Mouse (Mus musculus) limb, embryonic 12.5 days (tissue): ENCODE results near the gene Abl1. TPM values are rescaled to one million over a fixed set of nuclear protein-coding genes. Genes with fewer than 3 reads are reported as not detected.
"Not testable (repeated sequence)": the region's sequence is repeated elsewhere in the genome, so short reads cannot be mapped to it uniquely, and the experiment has no call there.

Experiments
- ATAC-seq: fragments of 200-750 bp; cut with Nextera tagmentation; 2 replicates; pipeline ENCODE4 v1.8.0; 2017; ENCODE audit warnings: low read depth, moderate TSS enrichment; ENCODE audit not compliant: insufficient number of reproducible peaks, insufficient read depth, low FRiP score, low TSS enrichment
- H3K27ac ChIP-seq: fragments of 300-500 bp; sonication (generic); 2 replicates; pipeline ENCODE4 v1.5.1; 2016; ENCODE audit warnings: mild to moderate bottlenecking, moderate library complexity
- H3K27me3 ChIP-seq: fragments of 300-500 bp; sonication (generic); 2 replicates; pipeline ENCODE4 v1.6.1; 2016; ENCODE audit warnings: mild to moderate bottlenecking, moderate library complexity
- H3K36me3 ChIP-seq: fragments of 300-500 bp; sonication (generic); 2 replicates; pipeline ENCODE4 v1.6.1; 2016; ENCODE audit warnings: mild to moderate bottlenecking, moderate library complexity
- H3K4me1 ChIP-seq: fragments of 300-500 bp; sonication (generic); replicated peaks from 2 replicates; pipeline ENCODE4 v1.6.1; 2016
- H3K4me2 ChIP-seq: fragments of 300-500 bp; sonication (generic); 2 replicates; pipeline ENCODE4 v1.6.1; 2016; ENCODE audit warnings: mild to moderate bottlenecking, moderate library complexity
- H3K4me3 ChIP-seq: fragments of 300-500 bp; sonication (generic); replicated peaks from 2 replicates; pipeline ENCODE4 v1.5.1; 2016; ENCODE audit warnings: mild to moderate bottlenecking
- H3K9ac ChIP-seq: fragments of 300-500 bp; sonication (generic); replicated peaks from 2 replicates; pipeline ENCODE4 v1.6.1; 2016; ENCODE audit warnings: mild to moderate bottlenecking, moderate library complexity
- H3K9me3 ChIP-seq: fragments of 300-500 bp; sonication (generic); 2 replicates; pipeline ENCODE4 v1.6.1; 2016; ENCODE audit warnings: mild to moderate bottlenecking, moderate library complexity
- WGBS: fragments of 180-500 bp; shearing (Covaris S2); methylation state at CpG from one replicate; pipeline ENCODE4 v1.1.7; 2016; 5-methylcytosine and 5-hydroxymethylcytosine counted together
- polyA plus RNA-seq: library from polyadenylated mRNA; unstranded; fragments of >200 nt; fragmentation: Nextera tagmentation; extraction: Ambion mirVana; gene quantifications from 2 replicates; pipeline ENCODE4 v1.2.1, GENCODE M21; 2016

Gene Abl1
- polyA plus RNA-seq, 1 experiment from 2014 or later, result 63.0 TPM

GRCm38 (mm10) chr2:31656374-31656773, 31.8 kb upstream of the Abl1 start:
- H3K4me2 ChIP-seq, result no peak overlapping the region
- peaks cover 81% of the 10 kb centered on the region for H3K27me3 ChIP-seq
- H3K4me3 ChIP-seq, result no peak overlapping the region
- ATAC-seq, result no peak
- peaks cover 12% of the 10 kb centered on the region for H3K4me1 ChIP-seq
- 82% methylated on average over 7 of the region's 7 CpGs for WGBS
- no peak overlapping the region for H3K9ac ChIP-seq
- H3K27ac ChIP-seq, result no peak overlapping the region
- H3K9me3 ChIP-seq, result peaks cover 8% of the 10 kb centered on the region
- H3K36me3 ChIP-seq, result no peaks in the 10 kb centered on the region

DNA sequence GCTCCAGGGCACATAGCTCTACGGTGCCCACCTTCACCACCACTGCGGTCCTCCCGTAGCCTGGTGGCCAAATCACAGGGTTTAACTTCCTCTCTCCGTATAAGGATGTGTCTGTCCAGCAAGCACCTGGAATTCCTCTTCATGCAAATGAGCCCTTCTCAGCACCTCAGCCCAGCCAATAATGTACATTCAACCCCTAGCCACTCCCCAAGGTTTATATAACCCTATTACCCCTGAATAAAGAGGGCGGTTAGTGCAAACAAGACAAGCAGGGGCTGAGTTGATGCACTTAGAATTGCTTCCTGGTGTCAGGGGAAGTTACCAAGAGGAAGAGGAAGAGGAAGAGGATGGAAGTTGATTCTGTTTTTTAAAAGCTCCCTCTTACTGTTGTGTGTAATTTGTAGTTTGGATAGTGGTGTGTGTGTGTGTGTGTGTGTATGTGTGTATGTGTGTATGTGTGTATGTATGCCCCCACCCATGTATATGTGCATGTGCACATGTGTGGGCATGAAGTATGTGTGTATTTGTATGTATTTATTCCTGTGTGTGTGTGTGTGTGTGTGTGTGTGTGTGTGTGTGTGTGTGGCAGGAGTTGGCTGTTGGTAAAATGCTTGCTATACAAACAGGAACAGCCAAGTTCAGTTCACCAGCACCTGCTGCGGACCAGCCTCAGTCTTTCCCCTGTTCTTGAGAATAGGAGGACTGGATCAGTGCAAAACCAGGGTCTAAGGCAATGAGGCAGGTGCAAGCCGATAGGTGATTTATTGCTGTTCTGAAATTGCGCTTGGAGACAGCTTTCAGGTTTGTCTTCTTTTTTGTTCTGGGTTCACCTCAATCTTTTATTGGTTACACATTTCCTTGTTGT, 25.0 kb upstream of the Abl1 start:
- Histone ChIP-seq H3K27me3 (peaks cover 47% of the 10 kb centered on the region), H3K9ac (no peak overlapping the region), H3K4me1 (no peaks in the 10 kb centered on the region), H3K9me3 (peaks cover 8% of the 10 kb centered on the region), H3K36me3 (no peaks in the 10 kb centered on the region), H3K4me3 (no peak overlapping the region), H3K4me2 (no peak overlapping the region), H3K27ac (no peak overlapping the region)
- ATAC-seq, result no peak
- WGBS, result 58% methylated on average over 8 of the region's 8 CpGs

DNA sequence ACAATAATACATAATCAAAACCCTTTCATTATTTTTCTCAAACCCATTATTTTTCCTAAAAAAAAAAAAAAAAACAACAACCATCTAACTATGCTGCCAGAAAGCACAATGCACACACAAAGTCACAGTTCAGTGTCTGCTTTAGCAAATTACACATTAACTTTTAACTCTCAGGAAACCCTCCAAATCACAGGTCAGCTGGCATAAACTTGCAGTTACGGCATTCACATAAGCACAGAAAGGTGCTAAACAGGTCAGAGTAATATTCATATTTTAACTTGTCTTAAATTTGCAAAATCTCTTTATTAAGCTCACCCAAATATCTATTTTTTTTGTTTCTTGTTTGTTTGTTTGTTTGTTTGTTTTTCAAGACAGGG, 24.4 kb upstream of the Abl1 start:
- Histone ChIP-seq H3K9ac (no peak overlapping the region), H3K9me3 (peaks cover 7% of the 10 kb centered on the region), H3K36me3 (no peaks in the 10 kb centered on the region), H3K27me3 (peaks cover 41% of the 10 kb centered on the region), H3K27ac (no peak overlapping the region), H3K4me1 (no peaks in the 10 kb centered on the region), H3K4me3 (no peak overlapping the region), H3K4me2 (no peak overlapping the region)
- WGBS, result 82% methylated on average over 1 of the region's 1 CpGs
- no peak for ATAC-seq

GRCm38 (mm10) chr2:31667332-31667731, 20.8 kb upstream of the Abl1 start:
- peaks cover 4% of the 10 kb centered on the region; the same call in 1 of the 2 replicates for H3K36me3 ChIP-seq
- H3K27ac ChIP-seq, result no peak overlapping the region
- no peak overlapping the region for H3K4me2 ChIP-seq
- H3K9me3 ChIP-seq, result no peaks in the 10 kb centered on the region
- no peak overlapping the region for H3K4me3 ChIP-seq
- peaks cover 10% of the 10 kb centered on the region for H3K4me1 ChIP-seq
- ATAC-seq, result no peak
- H3K27me3 ChIP-seq, result peaks cover 27% of the 10 kb centered on the region
- no peak overlapping the region for H3K9ac ChIP-seq
- 29% methylated on average over 4 of the region's 4 CpGs for WGBS

DNA sequence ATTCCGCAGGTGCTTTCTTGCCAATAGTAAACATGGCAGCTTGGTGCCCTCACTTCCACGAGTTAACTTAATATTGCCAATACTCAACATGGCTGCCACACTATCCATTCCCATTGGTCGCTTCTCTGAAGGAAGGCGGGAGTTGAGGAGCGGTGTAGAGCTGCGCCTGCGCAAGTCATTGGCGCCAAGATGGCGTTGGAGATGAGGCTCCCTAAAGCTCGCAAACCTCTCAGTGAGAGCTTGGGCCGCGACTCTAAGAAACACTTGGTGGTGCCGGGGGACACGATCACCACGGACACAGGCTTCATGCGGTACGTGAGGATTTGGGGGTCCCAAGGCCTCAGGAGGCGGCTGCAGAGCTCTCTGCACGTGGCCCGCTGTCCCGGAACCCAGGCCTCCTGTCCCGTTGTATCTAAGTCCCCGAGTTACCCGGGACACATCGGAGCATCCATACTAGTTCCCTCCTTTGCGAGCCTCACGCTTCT, 17.6 kb upstream of the Abl1 start, which contains the start of gene Exosc2:
Gene Exosc2 (plus strand): TSS at position 165 of the 485 bp plus-strand sequence.
- ATAC-seq, result peak; percentile 96
- peak within 1 kb of the TSS; percentile 82 for H3K27ac ChIP-seq
- no peaks in the 10 kb centered on the region for H3K9me3 ChIP-seq
- peak within 1 kb of the TSS; percentile 74 for H3K4me3 ChIP-seq
- H3K4me1 ChIP-seq, result peaks cover 15% of the 10 kb centered on the region
- peaks cover 36% of the 10 kb centered on the region for H3K36me3 ChIP-seq
- peaks cover 3% of the 10 kb centered on the region; the same call in 1 of the 2 replicates for H3K27me3 ChIP-seq
- H3K4me2 ChIP-seq, result peak within 1 kb of the TSS; percentile 79
- H3K9ac ChIP-seq, result peak within 1 kb of the TSS; percentile 83
- WGBS, result under 1% methylated on average over 27 of the region's 27 CpGs

- no peak overlapping the region for H3K4me3 ChIP-seq
- no peak overlapping the region for H3K9ac ChIP-seq
- no peak overlapping the region for H3K27ac ChIP-seq
- H3K4me2 ChIP-seq, result no peak overlapping the region
- H3K36me3 ChIP-seq, result peaks cover 80% of the 10 kb centered on the region
- H3K4me1 ChIP-seq, result no peaks in the 10 kb centered on the region
- H3K27me3 ChIP-seq, result no peaks in the 10 kb centered on the region
- ATAC-seq, result no peak
- H3K9me3 ChIP-seq, result no peaks in the 10 kb centered on the region
- 95% methylated on average over 6 of the region's 6 CpGs for WGBS
Observed at GRCm38 (mm10) chr2:31678641-31679040, 9.5 kb upstream of the Abl1 start.

DNA sequence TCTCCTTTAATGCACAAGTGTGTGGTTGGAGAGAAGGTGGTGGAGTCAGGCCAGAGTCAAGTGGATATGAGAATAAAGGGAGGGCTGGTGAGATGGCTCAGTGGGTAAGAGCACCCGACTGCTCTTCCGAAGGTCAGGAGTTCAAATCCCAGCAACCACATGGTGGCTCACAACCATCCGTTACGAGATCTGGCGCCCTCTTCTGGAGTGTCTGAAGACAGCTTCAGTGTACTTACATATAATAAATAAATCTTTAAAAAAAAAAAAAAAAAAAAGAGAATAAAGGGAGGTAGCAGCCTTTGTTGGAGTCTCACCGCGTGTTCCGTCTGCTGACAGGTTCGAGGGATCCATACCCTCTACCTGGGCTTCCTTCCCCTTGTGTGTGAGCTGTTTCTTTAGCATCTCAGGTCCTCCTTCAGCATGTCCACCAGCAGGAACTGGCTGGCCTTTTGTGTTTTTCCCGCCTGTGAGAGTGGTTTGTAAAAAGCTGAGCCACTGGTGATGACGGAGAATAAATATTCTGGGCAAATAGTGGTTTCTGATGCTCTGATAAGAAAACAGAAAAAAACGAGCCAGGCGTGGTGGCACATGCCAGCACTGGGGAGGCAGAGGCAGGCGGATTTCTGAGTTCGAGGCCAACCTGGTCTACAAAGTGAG, 7.0 kb upstream of the Abl1 start:
- not testable (repeated sequence) for H3K4me3 ChIP-seq, H3K9me3 ChIP-seq, H3K27ac ChIP-seq, H3K27me3 ChIP-seq, H3K4me1 ChIP-seq, H3K4me2 ChIP-seq, ATAC-seq, H3K9ac ChIP-seq
- 91% methylated on average over 15 of the region's 15 CpGs for WGBS
- H3K36me3 ChIP-seq, result peaks cover 55% of the 10 kb centered on the region

- no peaks in the 10 kb centered on the region for H3K9me3 ChIP-seq
- no peak overlapping the region for H3K9ac ChIP-seq
- no peak overlapping the region for H3K4me2 ChIP-seq
- WGBS, result 88% methylated on average over 6 of the region's 6 CpGs
- no peak overlapping the region for H3K27ac ChIP-seq
- H3K4me3 ChIP-seq, result no peak overlapping the region
- H3K4me1 ChIP-seq, result no peaks in the 10 kb centered on the region
- peaks cover 49% of the 10 kb centered on the region for H3K36me3 ChIP-seq
- H3K27me3 ChIP-seq, result no peaks in the 10 kb centered on the region
- ATAC-seq, result no peak
Observed at GRCm38 (mm10) chr2:31681731-31682235, 6.4 kb upstream of the Abl1 start.

DNA sequence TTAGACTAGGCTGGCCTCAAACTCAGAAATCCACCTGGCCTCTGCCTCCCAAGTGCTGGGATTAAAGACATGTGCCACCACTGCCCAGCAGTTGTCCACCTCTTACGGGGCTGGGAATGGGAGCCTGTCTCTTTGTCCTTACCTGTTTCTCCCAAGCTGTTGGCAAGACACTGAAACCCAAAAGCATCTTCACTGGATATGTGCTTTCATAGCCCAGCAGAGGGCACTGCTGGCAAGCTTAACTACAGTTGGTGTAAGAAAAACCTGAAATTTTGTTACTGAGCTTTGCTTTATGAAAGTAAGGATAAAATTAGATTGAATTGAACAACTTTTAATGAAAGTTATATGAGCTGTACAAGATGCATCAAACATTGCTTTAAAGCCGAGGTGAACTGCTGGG, 4.5 kb upstream of the Abl1 start:
- 25% methylated on average over 2 of the region's 2 CpGs for WGBS

GRCm38 (mm10) chr2:31689045-31689444, 869 bp downstream of the Abl1 start:
- H3K4me1 ChIP-seq, result peaks cover 27% of the 10 kb centered on the region
- H3K4me3 ChIP-seq, result peak overlapping the region; percentile 89
- H3K9ac ChIP-seq, result peak overlapping the region; percentile 80
- no peaks in the 10 kb centered on the region for H3K27me3 ChIP-seq
- under 1% methylated on average over 12 of the region's 12 CpGs for WGBS
- peaks cover 7% of the 10 kb centered on the region; the same call in 1 of the 2 replicates for H3K36me3 ChIP-seq
- no peak for ATAC-seq
- H3K4me2 ChIP-seq, result peak overlapping the region; percentile 86
- peak overlapping the region; percentile 95 for H3K27ac ChIP-seq
- H3K9me3 ChIP-seq, result 0 out of 2 replicates have a peak, but pooled peaks cover 2% of the 10 kb centered on the region

More for the DNA sequence above, 4.5 kb upstream of the Abl1 start:
- Histone ChIP-seq H3K4me2 (no peak overlapping the region), H3K4me3 (no peak overlapping the region), H3K27ac (no peak overlapping the region), H3K36me3 (peaks cover 30% of the 10 kb centered on the region), H3K9me3 (no peaks in the 10 kb centered on the region), H3K27me3 (no peaks in the 10 kb centered on the region), H3K9ac (no peak overlapping the region), H3K4me1 (peaks cover 5% of the 10 kb centered on the region; the same call in 1 of the 2 replicates)
- ATAC-seq, result no peak

- no peak for ATAC-seq
Observed at GRCm38 (mm10) chr2:31690063-31690462, 1.9 kb downstream of the Abl1 start.

More at GRCm38 (mm10) chr2:31690063-31690462, 1.9 kb downstream of the Abl1 start:
- 0 out of 2 replicates have a peak, but pooled peaks cover 2% of the 10 kb centered on the region for H3K9me3 ChIP-seq
- WGBS, result 37% methylated on average over 3 of the region's 3 CpGs
- peaks cover 16% of the 10 kb centered on the region; the same call in 1 of the 2 replicates for H3K36me3 ChIP-seq
- H3K4me3 ChIP-seq, result peak overlapping the region; percentile 89
- H3K4me1 ChIP-seq, result peaks cover 27% of the 10 kb centered on the region
- H3K9ac ChIP-seq, result peak overlapping the region; percentile 80
- H3K27ac ChIP-seq, result no peak overlapping the region
- peak overlapping the region; percentile 86 for H3K4me2 ChIP-seq
- H3K27me3 ChIP-seq, result no peaks in the 10 kb centered on the region
